34 mouse cellular contexts compared by ENCODE assay signal in genomic region chr4:149085381-149085780, GRCm38 (mm10). TPM values are rescaled to one million over a fixed set of nuclear protein-coding genes. Genes with fewer than 3 reads are reported as not detected.
DNase-seq lines count a peak whose midpoint lies in the region; ATAC-seq and TF ChIP-seq lines count a peak whose summit lies in the region.
"Had no signal": no experiment of that assay in that cellular context is flagged by ENCODE, and none has a peak within 500 bp of the region (broad histone marks: within the 10 kb centered on the region; RNA-seq: fewer than 3 reads in every experiment).

No protein-coding gene starts in this region.

- H3K9ac ChIP-seq in heart, embryonic 13.5 days, result peak overlapping the region; percentile 37; the same call in 1 of the 2 replicates
- no peak overlapping the region for H3K9ac ChIP-seq in liver, adult 2 months (ENCODE audit: low read depth, low read length)
- H3K9ac ChIP-seq in liver, postnatal 0 days (replicated peaks), result no peak overlapping the region; the same call in 1 of the 2 replicates
- H3K9ac ChIP-seq: hindbrain, embryonic 12.5 days; intestine, embryonic 15.5 days; limb, embryonic 13.5 days; liver, embryonic 12.5 days; midbrain, embryonic 12.5 days; neural tube, embryonic 12.5 days had no signal

- H3K27me3 ChIP-seq in heart, embryonic 13.5 days (replicated peaks), result no peaks in the 10 kb centered on the region
- no peaks in the 10 kb centered on the region for H3K27me3 ChIP-seq in liver, adult 2 months (ENCODE audit: control insufficient read depth, insufficient read depth, low read length)
- no peaks in the 10 kb centered on the region for H3K27me3 ChIP-seq in liver, postnatal 0 days (ENCODE audit: insufficient read depth, low read length)
- H3K27me3 ChIP-seq: CH12.LX; hindbrain, embryonic 12.5 days; intestine, embryonic 15.5 days; limb, embryonic 13.5 days; liver, embryonic 12.5 days; megakaryocyte, embryonic 14.5 days; midbrain, embryonic 12.5 days; neural tube, embryonic 12.5 days had no signal

- no peak for DNase-seq in heart, postnatal 25 days (ENCODE audit: low spot score)
- DNase-seq in liver, adult 2 months (ENCODE audit: extremely low read depth, low read depth, low spot score), result peak; percentile 19
- DNase-seq in liver, postnatal 0 days, result no peak
- peak; percentile 64 for DNase-seq in adrenal gland, postnatal 14 days
- DNase-seq in cerebellum, postnatal 14 days, result no peak
- DNase-seq: cerebellum, adult 11-12 months; cerebellum, adult 9-11 months; gastrocnemius, adult 2 months; gastrocnemius, postnatal 36 days; heart, postnatal 10 days; kidney, adult 9 months; kidney, postnatal 25 days; lung, adult 18-20 months; lung, postnatal 4 days; thymus, adult 18-20 months; thymus, postnatal 25 days had no signal

- H3K4me3 ChIP-seq in heart, embryonic 13.5 days, result no peak overlapping the region
- H3K4me3 ChIP-seq in liver, adult 2 months (ENCODE audit: insufficient read depth, low read depth, low read length), result no peak overlapping the region
- H3K4me3 ChIP-seq in liver, postnatal 0 days (ENCODE audit: low read depth, low read length), result no peak overlapping the region
- no peak overlapping the region for H3K4me3 ChIP-seq in brown adipose tissue, adult 24 weeks (ENCODE audit: insufficient read depth, low read depth, low read length)
- H3K4me3 ChIP-seq: erythroblast, embryonic 14.5 days; gastrocnemius, adult 2 months; hindbrain, embryonic 12.5 days; intestine, embryonic 15.5 days; left cerebral cortex, adult 2 months; limb, embryonic 13.5 days; liver, embryonic 12.5 days; megakaryocyte, embryonic 14.5 days; midbrain, embryonic 12.5 days; myocyte; neural tube, embryonic 12.5 days had no signal

- intact Hi-C loops in heart, postnatal 25 days (cut with DNase I), result no loop called here

- no peak for ATAC-seq in heart, embryonic 13.5 days (ENCODE audit: extremely low read depth, insufficient number of reproducible peaks, low FRiP score, low TSS enrichment)
- no peak for ATAC-seq in liver, postnatal 0 days
- ATAC-seq: activated CD4-positive, CD25-positive, alpha-beta regulatory T cell, adult 4 months; forebrain, embryonic 16.5 days; hindbrain, postnatal 0 days; intestine, embryonic 15.5 days; liver, embryonic 12.5 days; lung, postnatal 0 days had no signal

- TF ChIP-seq EP300 in liver, postnatal 0 days (IDR thresholded peaks at IDR 0.05; ENCODE audit: low read depth), result no peak

- no peak overlapping the region for H3K27ac ChIP-seq in heart, embryonic 13.5 days (replicated peaks)
- H3K27ac ChIP-seq in liver, adult 2 months (replicated peaks; ENCODE audit: insufficient read depth, low read depth, low read length), result no peak overlapping the region
- no peak overlapping the region for H3K27ac ChIP-seq in liver, postnatal 0 days (ENCODE audit: low read depth)
- peak overlapping the region; percentile 59 for H3K27ac ChIP-seq in brown adipose tissue, adult 24 weeks (replicated peaks; ENCODE audit: low read depth, low read length)
- H3K27ac ChIP-seq: gastrocnemius, adult 2 months; hindbrain, embryonic 12.5 days; hindbrain, postnatal 0 days; intestine, embryonic 15.5 days; left cerebral cortex, adult 2 months; limb, embryonic 13.5 days; liver, embryonic 12.5 days; midbrain, embryonic 12.5 days; neural tube, embryonic 12.5 days; stomach, postnatal 0 days had no signal

- no peak overlapping the region for H3K4me2 ChIP-seq in heart, embryonic 13.5 days
- no peak overlapping the region for H3K4me2 ChIP-seq in liver, postnatal 0 days (ENCODE audit: low read depth, low read length)
- H3K4me2 ChIP-seq: hindbrain, embryonic 12.5 days; intestine, embryonic 15.5 days; limb, embryonic 13.5 days; liver, embryonic 12.5 days; midbrain, embryonic 12.5 days; neural tube, embryonic 12.5 days had no signal

- H3K9me3 ChIP-seq in heart, embryonic 13.5 days, result no peaks in the 10 kb centered on the region
- H3K9me3 ChIP-seq in liver, postnatal 0 days (ENCODE audit: low read length), result no peaks in the 10 kb centered on the region
- H3K9me3 ChIP-seq: hindbrain, embryonic 12.5 days; intestine, embryonic 15.5 days; limb, embryonic 13.5 days; liver, embryonic 12.5 days; megakaryocyte, embryonic 14.5 days; midbrain, embryonic 12.5 days; neural tube, embryonic 12.5 days had no signal

- peaks cover 39% of the 10 kb centered on the region for H3K79me2 ChIP-seq in liver, adult 2 months (ENCODE audit: control insufficient read depth, insufficient read depth, low read length)

- TF ChIP-seq POLR2A in liver, adult 2 months (IDR thresholded peaks at IDR 0.05; ENCODE audit: extremely low read depth, insufficient read depth, low read length), result no peak

- WGBS in heart, embryonic 13.5 days, result 71% methylated on average over 5 of the region's 5 CpGs
- 41% methylated on average over 5 of the region's 5 CpGs for WGBS in liver, adult 2 months
- WGBS in liver, postnatal 0 days (ENCODE audit: insufficient replicate concordance), result 70% methylated on average over 5 of the region's 5 CpGs

- 0 out of 2 replicates have a peak, but pooled peaks cover 4% of the 10 kb centered on the region for H3K36me3 ChIP-seq in heart, embryonic 13.5 days
- H3K36me3 ChIP-seq in liver, adult 2 months (ENCODE audit: control insufficient read depth, insufficient read depth, low read length), result no peaks in the 10 kb centered on the region
- no peaks in the 10 kb centered on the region for H3K36me3 ChIP-seq in liver, postnatal 0 days (replicated peaks; ENCODE audit: insufficient read depth, low read length)
- H3K36me3 ChIP-seq: hindbrain, embryonic 12.5 days; intestine, embryonic 15.5 days; limb, embryonic 13.5 days; midbrain, embryonic 12.5 days; neural tube, embryonic 12.5 days had no signal

- TF ChIP-seq CTCF in liver, adult 2 months (IDR thresholded peaks at IDR 0.05; ENCODE audit: low read depth, low read length), result no peak
- TF ChIP-seq CTCF in liver, postnatal 0 days (IDR thresholded peaks at IDR 0.05; ENCODE audit: low read depth), result no peak

- peaks cover 27% of the 10 kb centered on the region for H3K4me1 ChIP-seq in heart, embryonic 13.5 days
- H3K4me1 ChIP-seq in liver, adult 2 months (ENCODE audit: control insufficient read depth, insufficient read depth, low read length), result peaks cover 33% of the 10 kb centered on the region
- H3K4me1 ChIP-seq in liver, postnatal 0 days (ENCODE audit: insufficient read depth), result peaks cover 7% of the 10 kb centered on the region
- H3K4me1 ChIP-seq in brown adipose tissue, adult 24 weeks (ENCODE audit: control insufficient read depth, insufficient read depth, insufficient read length, low read length), result peaks cover 18% of the 10 kb centered on the region
- H3K4me1 ChIP-seq: midbrain, embryonic 12.5 days had no signal

RNA-seq across cellular contexts. Expression of gene Pex14, which starts 14.3 kb away (rescaled TPM):
- 39.7 and 43.0 TPM in 2 replicates for polyA plus RNA-seq in heart, embryonic 13.5 days (2015; fragmentation: Nextera tagmentation; extraction: Ambion mirVana)
- 10 to 100 TPM; 19.4 to 20.1 TPM for total RNA-seq in heart, postnatal 25 days (2021)
- 35.6 and 43.3 TPM in 2 replicates for total RNA-seq in liver, adult 2 months (2014; rRNA removed)
- 58.2 and 71.6 TPM in 2 replicates for polyA plus RNA-seq in liver, adult 2 months (2012; rRNA removed)
- polyA plus RNA-seq in liver, postnatal 0 days (2015; fragmentation: Nextera tagmentation; extraction: Ambion mirVana), result 47.5 and 53.6 TPM in 2 replicates
- 61.7 and 64.1 TPM in 2 replicates for total RNA-seq in adrenal gland, postnatal 14 days (2021)
- 48.8 and 50.3 TPM in 2 replicates for polyA plus RNA-seq in brown adipose tissue, adult 24 weeks (2012; ENCODE audit: insufficient read depth, insufficient read length, missing spikeins)

RNA-seq across cellular contexts. Expression of gene Dffa, which starts 18.6 kb away (rescaled TPM):
- polyA plus RNA-seq in heart, embryonic 13.5 days (2015; fragmentation: Nextera tagmentation; extraction: Ambion mirVana), result 31.2 and 33.5 TPM in 2 replicates
- total RNA-seq in heart, postnatal 25 days (2021), result 10 to 100 TPM; 41.3 to 41.5 TPM
- total RNA-seq in liver, adult 2 months (2014; rRNA removed), result 11.8 and 13.2 TPM in 2 replicates
- polyA plus RNA-seq in liver, adult 2 months (2012; rRNA removed), result 14.5 and 14.8 TPM in 2 replicates
- polyA plus RNA-seq in liver, postnatal 0 days (2015; fragmentation: Nextera tagmentation; extraction: Ambion mirVana), result 12.5 and 13.4 TPM in 2 replicates
- 18.4 and 25.5 TPM in 2 replicates for total RNA-seq in adrenal gland, postnatal 14 days (2021)
- 7.8 and 11.3 TPM in 2 replicates for polyA plus RNA-seq in brown adipose tissue, adult 24 weeks (2012; ENCODE audit: insufficient read depth, insufficient read length, missing spikeins)

RNA-seq across cellular contexts. Expression of gene Cort, which starts 41.2 kb away (rescaled TPM):
- not detected in 2 replicates for polyA plus RNA-seq in heart, embryonic 13.5 days (2015; fragmentation: Nextera tagmentation; extraction: Ambion mirVana)
- under 1 TPM in 1 of 2 experiments, not detected in 1; 0.39 TPM for total RNA-seq in heart, postnatal 25 days (2021)
- total RNA-seq in liver, adult 2 months (2014; rRNA removed), result not detected in 2 replicates
- not detected in 2 replicates for polyA plus RNA-seq in liver, adult 2 months (2012; rRNA removed)
- not detected in 2 replicates for polyA plus RNA-seq in liver, postnatal 0 days (2015; fragmentation: Nextera tagmentation; extraction: Ambion mirVana)
- 1.3 and 2.2 TPM in 2 replicates for total RNA-seq in adrenal gland, postnatal 14 days (2021)
- not detected in 2 replicates for polyA plus RNA-seq in brown adipose tissue, adult 24 weeks (2012; ENCODE audit: insufficient read depth, insufficient read length, missing spikeins)
- total RNA-seq: gastrocnemius, postnatal 36 days had no signal
- polyA plus RNA-seq: intestine, embryonic 15.5 days; liver, embryonic 12.5 days; myocyte; stomach, postnatal 0 days had no signal

RNA-seq across cellular contexts. Expression of gene Cenps, which starts 52.0 kb away (rescaled TPM):
- polyA plus RNA-seq in heart, embryonic 13.5 days (2015; fragmentation: Nextera tagmentation; extraction: Ambion mirVana), result 23.2 and 25.6 TPM in 2 replicates
- total RNA-seq in heart, postnatal 25 days (2021), result 1 to 10 TPM; 7.8 to 8.9 TPM
- total RNA-seq in liver, adult 2 months (2014; rRNA removed), result 0.40 and 0.46 TPM in 2 replicates
- 0.19 and 0.33 TPM in 2 replicates for polyA plus RNA-seq in liver, adult 2 months (2012; rRNA removed)
- 8.4 and 8.7 TPM in 2 replicates for polyA plus RNA-seq in liver, postnatal 0 days (2015; fragmentation: Nextera tagmentation; extraction: Ambion mirVana)
- 10.6 and 13.0 TPM in 2 replicates for total RNA-seq in adrenal gland, postnatal 14 days (2021)
- polyA plus RNA-seq in brown adipose tissue, adult 24 weeks (2012; ENCODE audit: insufficient read depth, insufficient read length, missing spikeins), result not detected in 2 replicates

Comparison
In these comparisons a context has a peak if more than half of its experiments do, and no peak if none do; other contexts are left out.
1. DNase-seq: peak in liver, adult 2 months (single experiment) and adrenal gland, postnatal 14 days (single experiment); none in heart, postnatal 25 days (single experiment), liver, postnatal 0 days (single experiment) and cerebellum, postnatal 14 days (0 of 2).